Mouse (Mus musculus) adrenal gland, adult (tissue): Measurements from ENCODE around the gene Chrna5.

ENCODE experiments used
- DNase-seq, 2 experiments: peaks; one replicate each; pipeline ENCODE4 v3.0.0; 2022 to 2023; ENCODE audit warnings: low spot score in 1 of 2; ENCODE audit not compliant: inconsistent age in 2 of 2

Gene Chrna5

DNA sequence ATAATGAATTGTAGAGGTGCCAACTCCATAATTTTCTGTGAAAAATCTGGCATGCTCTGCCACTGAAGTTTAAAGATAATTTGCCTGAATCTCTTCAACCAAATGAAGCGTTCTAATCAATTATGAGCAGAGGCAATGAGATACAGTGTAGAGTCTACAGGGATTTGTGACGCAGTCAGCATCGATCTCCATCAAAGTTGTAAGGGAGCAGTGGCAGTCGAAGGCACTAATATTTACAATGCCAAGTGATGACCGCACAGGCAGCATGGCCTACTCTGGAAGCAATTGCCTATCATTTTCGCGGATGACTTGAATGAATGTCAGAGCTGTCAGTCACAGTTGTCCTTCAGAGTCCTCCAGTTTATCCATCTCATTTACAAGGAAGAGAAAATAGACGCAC lies at the start of gene Chrna5:
Chrna5 (plus strand) TSS at position 207 of the 400 bp plus-strand sequence.
- no peak for DNase-seq

GRCm38 (mm10) chr9:54931765-54932164 lies 48.9 kb upstream of the Chrna5 start:
- DNase-seq = no peak

GRCm38 (mm10) chr9:54932379-54932778 lies 48.3 kb upstream of the Chrna5 start:
- DNase-seq = no peak

- DNase-seq = no peak
Observed at GRCm38 (mm10) chr9:54942071-54942470, 38.6 kb upstream of the Chrna5 start.

GRCm38 (mm10) chr9:54944467-54944866 lies 36.2 kb upstream of the Chrna5 start:
- DNase-seq = peak in 1 of 2 experiments; percentile 36

GRCm38 (mm10) chr9:54946256-54946655 lies 34.4 kb upstream of the Chrna5 start:
- DNase-seq = no peak

DNA sequence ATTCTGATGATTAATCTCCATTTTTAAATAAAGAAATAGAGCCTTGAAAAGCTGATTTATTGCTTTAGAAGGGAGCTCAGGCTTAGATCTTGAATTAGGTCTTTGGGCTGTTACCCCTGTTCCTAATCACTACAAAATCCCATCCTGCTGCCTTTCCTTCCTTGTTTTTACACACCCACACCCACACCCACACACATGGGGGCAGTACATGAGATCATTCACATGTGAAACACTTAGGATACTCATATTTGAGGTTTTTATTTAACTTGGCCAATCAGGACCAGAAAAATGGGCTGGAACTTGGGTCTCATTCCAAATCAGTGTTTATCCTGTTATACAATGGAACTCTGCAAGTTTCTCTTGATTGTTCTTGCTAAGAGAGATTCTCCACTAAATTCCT lies 31.2 kb upstream of the Chrna5 start:
- no peak for DNase-seq

GRCm38 (mm10) chr9:54950162-54950561 lies 30.5 kb upstream of the Chrna5 start:
- DNase-seq = peak in 1 of 2 experiments; percentile 9

- peak; percentile 91 to 98 for DNase-seq
Observed at GRCm38 (mm10) chr9:54950575-54951321, 29.9 kb upstream of the Chrna5 start, which contains the start of the genes Psma4 and AY074887. TSS of gene Psma4 (plus strand) at chr9:54950790. TSS of gene AY074887 (minus strand) at chr9:54950998.

- no peak for DNase-seq
Observed at GRCm38 (mm10) chr9:54961059-54961458, 19.6 kb upstream of the Chrna5 start.

- DNase-seq = no peak
Observed at GRCm38 (mm10) chr9:54963669-54964068, 17.0 kb upstream of the Chrna5 start.

DNA sequence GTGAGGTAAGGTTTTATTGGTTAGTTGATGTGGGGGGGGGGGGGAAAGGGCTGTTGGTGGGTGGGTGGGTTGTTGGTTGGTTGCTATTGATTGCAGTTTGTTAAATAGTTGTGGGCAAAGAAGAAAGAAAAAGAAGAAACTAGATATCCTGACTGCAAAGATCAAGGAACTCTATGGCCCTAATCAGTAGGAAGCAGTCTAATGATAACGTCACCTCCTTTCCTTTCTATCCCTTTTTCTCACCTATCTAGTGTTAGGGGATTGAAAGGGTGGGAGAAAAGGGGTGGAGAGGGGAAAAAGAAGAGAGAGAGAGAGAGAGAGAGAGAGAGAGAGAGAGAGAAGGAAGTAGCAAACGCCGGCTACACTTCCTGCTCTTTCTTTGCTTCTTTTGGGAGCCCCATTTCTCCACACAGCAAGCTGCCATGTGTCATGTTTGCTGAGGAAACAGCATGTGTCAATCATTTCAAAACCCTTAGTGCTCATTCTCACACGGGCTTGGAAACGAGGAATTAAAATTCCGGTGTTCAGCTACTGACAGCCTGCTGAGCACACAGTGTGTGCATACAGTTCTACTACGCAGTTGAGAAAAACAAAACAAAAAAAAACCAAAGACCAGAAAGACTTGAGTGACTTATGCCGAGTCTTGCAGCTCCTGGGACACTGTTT lies 10.6 kb upstream of the Chrna5 start:
- DNase-seq = no peak

DNA sequence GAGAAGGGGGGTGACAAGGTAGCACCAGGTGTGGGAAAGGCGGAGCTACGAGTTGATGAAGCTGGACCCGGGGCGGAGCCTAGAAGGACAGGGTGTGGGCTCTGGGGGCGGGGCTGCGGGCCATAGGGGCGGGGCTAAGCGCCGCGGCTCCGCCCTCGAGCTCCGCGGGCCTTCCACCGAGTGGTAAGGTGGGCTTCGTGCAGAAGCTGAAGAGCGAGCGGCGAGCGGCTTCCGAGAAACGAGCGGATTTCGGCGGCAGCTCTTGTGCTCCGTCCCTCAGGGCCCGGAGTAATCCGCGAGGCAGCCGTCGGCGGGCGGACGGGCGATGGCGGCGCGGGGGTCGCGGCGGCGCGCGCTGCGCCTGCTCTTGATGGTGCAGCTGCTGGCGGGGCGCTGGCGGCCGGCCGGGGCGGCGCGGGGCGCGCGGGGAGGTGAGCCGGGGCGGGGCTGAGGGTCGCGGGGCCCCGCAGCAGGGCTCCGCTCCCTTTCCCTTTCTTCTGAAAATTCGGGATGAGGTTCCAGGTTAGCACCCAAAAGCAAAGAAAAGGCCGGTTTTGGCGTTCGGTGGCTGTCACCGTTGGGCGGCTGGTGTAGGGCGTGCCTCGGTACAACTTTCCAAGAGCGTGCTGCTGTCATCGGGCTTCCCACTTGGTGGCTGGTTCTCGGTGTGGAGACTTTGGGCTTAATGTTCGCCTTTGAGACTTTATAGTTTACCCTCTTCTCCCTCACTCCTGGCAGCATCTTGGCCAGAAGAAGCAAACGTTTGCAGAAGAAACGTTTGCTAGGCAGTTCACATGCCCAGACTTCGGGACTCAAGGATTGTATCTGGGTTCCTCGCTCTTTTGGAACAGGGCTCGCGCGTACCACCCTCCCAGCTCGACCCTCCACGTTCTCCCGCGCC lies 861 bp downstream of the Chrna5 start:
- peak; percentile 9 to 54 for DNase-seq

GRCm38 (mm10) chr9:54982401-54982800 lies 1.7 kb downstream of the Chrna5 start:
- DNase-seq = no peak

GRCm38 (mm10) chr9:54990362-54990761 lies 9.7 kb downstream of the Chrna5 start:
- DNase-seq = no peak

DNA sequence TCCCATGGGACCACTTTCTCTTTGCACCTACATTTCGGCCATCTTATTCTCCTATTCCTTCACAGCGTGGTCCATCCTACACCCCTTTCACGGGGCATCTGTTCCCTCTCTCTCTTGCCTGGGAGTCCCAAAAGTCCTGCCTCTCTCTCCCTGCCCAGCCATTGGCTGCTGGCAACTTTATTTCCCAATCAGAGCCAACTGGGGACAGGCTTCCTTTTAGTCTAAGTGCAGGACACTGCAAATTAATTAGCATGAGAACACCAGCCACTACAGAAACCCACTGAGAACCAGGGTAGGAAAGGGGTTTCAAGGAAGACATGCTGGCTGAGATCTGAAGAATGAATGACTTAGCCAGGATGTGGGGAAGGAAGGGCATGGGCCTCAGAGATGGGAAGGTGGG lies 13.7 kb downstream of the Chrna5 start:
- DNase-seq = no peak

- no peak for DNase-seq
Observed at GRCm38 (mm10) chr9:54995645-54996044, 15.0 kb downstream of the Chrna5 start.

DNA sequence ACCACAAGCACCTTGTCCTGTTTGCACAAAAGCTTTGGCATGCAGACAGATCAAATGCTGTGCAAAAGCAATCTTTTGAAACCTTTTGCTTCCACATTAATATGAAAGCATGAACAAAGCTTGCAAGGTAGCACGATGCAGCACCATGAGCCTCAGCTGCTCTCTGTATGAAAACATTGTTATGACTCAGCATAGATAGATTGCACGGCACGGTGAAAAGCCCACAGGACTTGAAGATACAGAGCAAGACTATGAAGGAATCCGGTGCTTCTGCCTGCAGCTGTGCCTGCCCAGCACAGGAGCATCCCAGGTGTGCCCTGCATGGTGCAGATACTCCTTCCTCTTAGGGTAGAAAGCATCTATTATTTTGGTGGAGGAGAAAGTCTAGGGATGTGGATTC lies 22.9 kb downstream of the Chrna5 start:
- DNase-seq = no peak

GRCm38 (mm10) chr9:55009692-55010091 lies 29.0 kb downstream of the Chrna5 start:
- DNase-seq = no peak

GRCm38 (mm10) chr9:55010588-55011350 lies 30.1 kb downstream of the Chrna5 start:
- peak in 1 of 2 experiments; percentile 52 for DNase-seq

DNA sequence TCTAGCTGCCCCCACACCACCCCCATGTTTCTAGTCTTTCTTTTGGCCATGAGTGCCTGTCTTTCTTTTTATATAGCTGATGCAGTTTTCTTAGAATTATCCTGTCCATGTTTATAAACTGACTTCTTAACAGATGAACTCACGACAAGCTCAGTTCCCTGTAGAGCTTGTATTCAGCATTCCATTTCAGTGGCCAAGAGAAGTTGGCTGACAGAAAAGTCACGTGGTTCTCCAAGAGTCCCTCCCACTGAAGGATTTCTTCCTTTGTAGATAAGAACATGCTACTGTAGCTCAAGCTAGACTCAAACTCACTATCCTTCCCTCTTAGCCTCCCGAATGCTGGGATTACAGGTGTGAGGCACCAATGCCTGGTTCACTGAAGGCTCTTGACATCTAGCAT lies 36.2 kb downstream of the Chrna5 start:
- no peak for DNase-seq
